Mouse (Mus musculus): ENCODE data around the gene 1190005I06Rik. TPM values are rescaled to one million over a fixed set of nuclear protein-coding genes. Genes with fewer than 3 reads are reported as not detected.
A peak's percentile ranks its signal among the peaks of the same experiment; 100 is the strongest.
"Not testable (repeated sequence)": the region's sequence is repeated elsewhere in the genome, so short reads cannot be mapped to it uniquely, and the experiment has no call there.

The 1190005I06Rik gene
- polyA plus RNA-seq, 2 experiments: 6.4 to 8.7 TPM

DNA sequence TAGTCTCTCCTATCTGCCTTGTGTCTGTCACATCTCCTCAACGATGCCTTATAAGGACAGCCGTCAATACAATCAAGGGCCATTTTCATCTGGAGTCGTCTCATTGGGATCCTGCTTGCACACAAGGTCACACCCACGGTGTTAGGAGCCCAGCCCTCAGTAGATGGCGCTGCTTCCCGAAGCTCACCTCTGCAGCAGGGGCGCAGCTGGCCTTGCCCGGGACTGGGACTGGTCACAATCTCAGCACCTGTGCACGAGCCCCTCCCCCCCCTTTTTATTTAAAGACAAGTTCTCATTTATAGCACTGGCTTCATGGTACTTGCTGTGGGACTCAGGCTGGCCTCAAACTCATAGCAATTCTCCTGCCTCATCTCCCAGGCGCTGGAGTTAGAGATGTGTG lies 36.2 kb upstream of the 1190005I06Rik start:
- no peak for TF ChIP-seq POLR2A (IDR thresholded peaks at IDR 0.05; ENCODE audit: borderline replicate concordance, extremely low read depth, insufficient read depth, insufficient read length)
- Histone ChIP-seq H3K27me3 (ENCODE audit: control insufficient read depth, insufficient read depth, low read length) (no peaks in the 10 kb centered on the region), H3K9me3 (ENCODE audit: control insufficient read depth, low read length) (no peaks in the 10 kb centered on the region), H3K27ac (replicated peaks; ENCODE audit: low read depth, low read length) (no peak overlapping the region), H3K36me3 (ENCODE audit: control insufficient read depth, insufficient read depth, low read length) (no peaks in the 10 kb centered on the region), H3K4me1 (ENCODE audit: control insufficient read depth, insufficient read depth, low read length) (no peaks in the 10 kb centered on the region), H3K9ac (ENCODE audit: low read depth, low read length, severe bottlenecking) (no peak overlapping the region), H3K4me2 (replicated peaks; ENCODE audit: low read depth, low read length, severe bottlenecking) (no peak overlapping the region), H3K4me3 (replicated peaks; ENCODE audit: low read length) (no peak overlapping the region)
- WGBS: 20% methylated on average over 10 of the region's 10 CpGs
- ATAC-seq (ENCODE audit: low FRiP score, low read depth) (peak; percentile 50), DNase-seq (ENCODE audit: low spot score) (peak; percentile 47)

DNA sequence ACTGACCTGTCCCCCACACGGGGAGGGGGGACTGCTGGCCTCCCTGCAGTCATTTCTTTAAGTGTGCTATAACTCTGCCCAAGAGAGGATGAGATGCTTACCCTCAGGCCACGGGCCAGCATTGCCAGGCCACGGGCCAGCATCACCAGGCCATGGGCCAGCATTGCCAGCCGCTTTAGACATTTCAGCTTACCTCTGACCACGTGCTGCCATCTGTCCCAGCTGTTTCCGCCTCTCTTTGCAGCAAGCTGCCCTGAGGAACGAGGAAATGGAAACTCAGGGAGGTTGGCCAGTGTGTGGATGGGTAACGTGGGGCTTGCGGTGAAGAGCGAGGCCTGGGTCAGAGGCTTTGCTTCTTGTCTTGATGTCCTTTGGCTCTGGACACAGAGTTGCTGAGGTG lies 33.7 kb upstream of the 1190005I06Rik start:
- Histone ChIP-seq H3K9me3 (ENCODE audit: control insufficient read depth, low read length) (no peaks in the 10 kb centered on the region), H3K4me3 (replicated peaks; ENCODE audit: low read length) (no peak overlapping the region), H3K4me2 (replicated peaks; ENCODE audit: low read depth, low read length, severe bottlenecking) (no peak overlapping the region), H3K4me1 (ENCODE audit: control insufficient read depth, insufficient read depth, low read length) (no peaks in the 10 kb centered on the region), H3K27me3 (ENCODE audit: control insufficient read depth, insufficient read depth, low read length) (no peaks in the 10 kb centered on the region), H3K36me3 (ENCODE audit: control insufficient read depth, insufficient read depth, low read length) (peaks cover 3% of the 10 kb centered on the region; the same call in 1 of the 2 replicates), H3K27ac (replicated peaks; ENCODE audit: low read depth, low read length) (no peak overlapping the region), H3K9ac (ENCODE audit: low read depth, low read length, severe bottlenecking) (no peak overlapping the region)
- DNase-seq (ENCODE audit: low spot score) (no peak), ATAC-seq (ENCODE audit: low FRiP score, low read depth) (no peak)
- no peak for TF ChIP-seq POLR2A (IDR thresholded peaks at IDR 0.05; ENCODE audit: borderline replicate concordance, extremely low read depth, insufficient read depth, insufficient read length)
- WGBS: 73% methylated on average over 10 of the region's 10 CpGs

DNA sequence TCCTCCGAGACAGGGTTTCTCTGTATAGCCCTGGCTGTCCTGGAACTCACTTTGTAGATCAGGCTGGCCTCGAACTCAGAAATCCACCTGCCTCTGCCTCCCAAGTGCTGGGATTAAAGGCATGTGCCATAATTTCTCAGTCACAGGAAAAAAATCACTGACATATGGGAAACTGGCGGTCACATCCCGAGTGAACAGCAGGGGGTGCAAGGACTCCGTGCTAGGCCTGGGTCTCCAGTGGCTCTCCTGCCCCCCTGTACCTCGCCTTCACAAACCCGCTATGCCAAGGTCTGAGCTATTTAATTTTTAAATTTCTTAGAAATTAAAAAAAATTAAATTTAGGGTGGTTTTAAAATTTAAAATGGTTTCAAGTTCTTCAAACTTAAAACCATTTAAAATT lies 33.0 kb upstream of the 1190005I06Rik start:
- H3K9me3 ChIP-seq (ENCODE audit: control insufficient read depth, low read length); H3K9ac ChIP-seq (ENCODE audit: low read depth, low read length, severe bottlenecking): not testable (repeated sequence)

DNA sequence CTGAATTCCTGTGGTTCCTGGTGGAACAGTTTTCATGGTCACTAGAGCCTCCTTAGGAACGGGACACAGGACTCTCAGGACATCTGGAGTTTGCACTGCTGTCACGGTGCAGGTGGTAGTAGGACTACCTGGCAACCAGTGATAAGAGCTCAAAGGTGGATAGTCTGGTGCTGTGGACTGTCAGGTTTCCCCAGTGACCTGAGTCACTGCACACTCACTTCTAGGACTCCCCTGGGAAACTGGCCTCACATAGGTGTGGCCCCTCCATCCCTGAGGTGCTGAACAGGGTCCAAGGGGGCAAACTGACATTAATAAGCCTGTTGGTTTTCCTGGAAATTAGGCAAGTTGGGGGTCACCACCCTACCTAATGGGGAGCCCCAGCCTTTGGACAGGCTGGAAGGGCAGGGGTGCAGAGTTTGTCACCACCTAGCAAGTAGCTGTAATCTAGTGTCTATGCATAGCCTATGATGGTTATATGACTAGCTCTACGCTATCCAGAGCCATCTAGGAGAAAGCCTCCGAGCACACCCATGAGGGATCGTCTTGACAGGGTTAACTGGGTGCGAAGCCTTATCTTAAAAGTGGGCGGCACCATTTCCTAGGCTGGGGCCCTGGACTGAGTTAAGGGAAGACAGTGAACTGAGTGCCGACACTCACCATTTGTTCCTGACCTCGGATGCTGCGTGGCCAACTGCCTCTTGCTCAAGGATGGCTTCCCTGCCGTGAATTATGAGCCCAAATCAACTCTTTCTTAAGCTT lies 32.4 kb upstream of the 1190005I06Rik start:
- Histone ChIP-seq H3K36me3 (ENCODE audit: control insufficient read depth, insufficient read depth, low read length) (peaks cover 8% of the 10 kb centered on the region), H3K27me3 (ENCODE audit: control insufficient read depth, insufficient read depth, low read length) (no peaks in the 10 kb centered on the region), H3K9me3 (ENCODE audit: control insufficient read depth, low read length) (no peaks in the 10 kb centered on the region), H3K27ac (replicated peaks; ENCODE audit: low read depth, low read length) (no peak overlapping the region), H3K4me3 (replicated peaks; ENCODE audit: low read length) (no peak overlapping the region), H3K9ac (ENCODE audit: low read depth, low read length, severe bottlenecking) (no peak overlapping the region), H3K4me1 (ENCODE audit: control insufficient read depth, insufficient read depth, low read length) (no peaks in the 10 kb centered on the region), H3K4me2 (replicated peaks; ENCODE audit: low read depth, low read length, severe bottlenecking) (no peak overlapping the region)
- 56% methylated on average over 11 of the region's 11 CpGs for WGBS
- no peak for ATAC-seq (ENCODE audit: low FRiP score, low read depth)
- DNase-seq (ENCODE audit: low spot score): no peak
- no peak for TF ChIP-seq POLR2A (IDR thresholded peaks at IDR 0.05; ENCODE audit: borderline replicate concordance, extremely low read depth, insufficient read depth, insufficient read length)

More for the DNA sequence above, 33.0 kb upstream of the 1190005I06Rik start:
- 62% methylated on average over 7 of the region's 7 CpGs for WGBS
- H3K4me2 ChIP-seq (replicated peaks; ENCODE audit: low read depth, low read length, severe bottlenecking); ATAC-seq (ENCODE audit: low FRiP score, low read depth); H3K27me3 ChIP-seq (ENCODE audit: control insufficient read depth, insufficient read depth, low read length); H3K4me3 ChIP-seq (replicated peaks; ENCODE audit: low read length); H3K36me3 ChIP-seq (ENCODE audit: control insufficient read depth, insufficient read depth, low read length); H3K27ac ChIP-seq (replicated peaks; ENCODE audit: low read depth, low read length); H3K4me1 ChIP-seq (ENCODE audit: control insufficient read depth, insufficient read depth, low read length): not testable (repeated sequence)
- DNase-seq (ENCODE audit: low spot score): peak; percentile 39

DNA sequence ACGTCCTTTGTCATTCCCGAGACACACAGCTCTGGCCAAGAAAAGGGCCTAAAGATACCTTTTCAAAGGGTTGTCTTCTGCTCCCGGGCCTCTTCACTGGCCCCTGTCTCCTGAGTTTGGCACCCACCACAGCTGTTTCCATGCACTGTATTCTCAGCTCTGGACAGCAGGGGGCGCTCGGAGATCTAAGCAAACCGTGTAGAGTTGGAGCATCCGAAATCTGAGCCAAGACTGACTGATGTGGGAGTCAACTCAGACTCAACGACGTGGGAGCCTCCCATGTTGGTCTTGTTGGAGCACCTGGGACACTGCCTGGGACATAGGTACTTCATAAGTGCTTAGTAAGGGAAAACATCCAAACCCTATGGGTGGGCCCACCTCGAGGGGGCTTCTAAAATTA lies 31.0 kb upstream of the 1190005I06Rik start:
- no peaks in the 10 kb centered on the region for H3K4me1 ChIP-seq (ENCODE audit: control insufficient read depth, insufficient read depth, low read length)
- H3K9ac ChIP-seq (ENCODE audit: low read depth, low read length, severe bottlenecking): no peak overlapping the region
- H3K4me2 ChIP-seq (replicated peaks; ENCODE audit: low read depth, low read length, severe bottlenecking): no peak overlapping the region
- H3K27me3 ChIP-seq (ENCODE audit: control insufficient read depth, insufficient read depth, low read length): no peaks in the 10 kb centered on the region
- no peak overlapping the region for H3K27ac ChIP-seq (replicated peaks; ENCODE audit: low read depth, low read length)
- H3K9me3 ChIP-seq (ENCODE audit: control insufficient read depth, low read length): no peaks in the 10 kb centered on the region
- WGBS: 11% methylated on average over 10 of the region's 10 CpGs
- DNase-seq (ENCODE audit: low spot score): peak; percentile 91
- peak; percentile 39; the same call in 1 of the 2 replicates for ATAC-seq (ENCODE audit: low FRiP score, low read depth)
- H3K4me3 ChIP-seq (replicated peaks; ENCODE audit: low read length): no peak overlapping the region
- H3K36me3 ChIP-seq (ENCODE audit: control insufficient read depth, insufficient read depth, low read length): peaks cover 17% of the 10 kb centered on the region
- no peak for TF ChIP-seq POLR2A (IDR thresholded peaks at IDR 0.05; ENCODE audit: borderline replicate concordance, extremely low read depth, insufficient read depth, insufficient read length)

All from limb, embryonic 14.5 days (tissue).